Mouse (Mus musculus) induced T-regulatory cell, adult 2 months (primary cell): ENCODE data around the gene Stip1.
"Not testable (repeated sequence)": the region's sequence is repeated elsewhere in the genome, so short reads cannot be mapped to it uniquely, and the experiment has no call there.

Source experiments
- DNase-seq: peaks from one replicate; pipeline ENCODE4 v3.0.0-alpha.2; 2012; ENCODE audit warnings: low read depth

The Stip1 gene

GRCm38 (mm10) chr19:7064571-7064970 is 24.8 kb upstream of the Stip1 start:
- DNase-seq = peak; percentile 89

- no peak for DNase-seq
Observed at GRCm38 (mm10) chr19:7062916-7063315, 23.1 kb upstream of the Stip1 start.

DNA sequence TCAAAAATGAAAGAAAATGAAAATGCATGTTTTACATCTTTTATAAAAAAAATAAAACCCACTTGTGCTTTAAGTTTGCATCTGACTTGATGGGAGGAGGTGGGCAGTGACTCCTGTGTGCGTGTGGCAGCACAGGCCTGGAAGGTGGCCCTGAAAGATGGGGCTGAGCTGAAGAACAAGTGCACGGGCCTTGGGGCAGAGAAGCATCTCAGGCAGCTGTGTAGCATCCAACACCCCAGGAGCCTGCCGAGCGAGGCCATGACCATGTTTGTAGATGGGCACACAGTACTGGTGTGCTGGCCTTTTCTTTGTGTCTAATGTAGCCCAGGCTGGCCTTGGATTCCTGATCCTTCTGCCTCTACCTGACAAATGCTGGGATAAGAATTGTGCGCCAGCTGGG is 22.3 kb upstream of the Stip1 start:
- DNase-seq = no peak

DNA sequence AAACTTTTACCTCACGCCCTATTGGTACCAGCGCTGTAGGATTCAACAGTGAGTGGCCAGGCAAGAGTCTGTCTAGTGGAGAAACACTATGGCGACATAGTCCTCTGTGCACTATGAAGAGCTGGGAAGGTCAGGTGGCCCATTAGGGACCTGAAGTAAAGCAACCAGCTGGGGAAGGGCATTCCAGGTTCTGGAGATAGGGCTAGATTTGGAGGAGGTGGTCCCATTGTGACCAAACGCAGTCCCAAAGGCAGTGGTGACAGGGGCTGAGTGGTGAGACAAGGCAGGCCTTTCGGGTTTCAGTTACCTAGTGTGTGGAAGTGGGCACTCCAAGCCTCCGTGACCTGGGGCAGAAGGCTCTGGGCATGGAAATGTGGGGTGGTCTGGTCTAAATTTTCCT is 18.8 kb upstream of the Stip1 start:
- no peak for DNase-seq

DNA sequence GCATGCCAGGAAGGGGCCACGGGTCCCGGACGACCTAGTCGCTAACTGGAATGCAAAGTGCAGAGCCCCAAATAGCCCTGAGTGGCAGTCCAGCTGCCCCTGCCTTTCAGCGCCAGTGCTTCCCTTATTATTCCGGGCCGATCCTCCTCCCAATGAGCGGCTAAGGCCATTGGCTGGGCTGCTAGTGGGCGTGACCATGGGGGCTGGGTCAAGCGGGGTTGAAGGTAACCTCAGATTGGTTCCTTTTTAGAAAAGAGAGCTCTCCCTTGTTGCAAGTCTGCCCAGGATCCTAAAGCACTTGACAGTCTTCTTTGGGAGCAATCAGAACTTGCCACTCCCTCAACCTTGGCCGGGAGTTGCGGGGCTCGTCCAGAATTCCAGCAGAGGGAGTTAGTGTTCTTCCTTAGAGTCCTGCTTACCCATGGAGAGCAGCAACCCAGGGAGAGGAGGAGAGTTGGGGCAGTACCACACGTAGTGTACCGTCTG is 18.0 kb upstream of the Stip1 start:
- DNase-seq = peak; percentile 84

DNA sequence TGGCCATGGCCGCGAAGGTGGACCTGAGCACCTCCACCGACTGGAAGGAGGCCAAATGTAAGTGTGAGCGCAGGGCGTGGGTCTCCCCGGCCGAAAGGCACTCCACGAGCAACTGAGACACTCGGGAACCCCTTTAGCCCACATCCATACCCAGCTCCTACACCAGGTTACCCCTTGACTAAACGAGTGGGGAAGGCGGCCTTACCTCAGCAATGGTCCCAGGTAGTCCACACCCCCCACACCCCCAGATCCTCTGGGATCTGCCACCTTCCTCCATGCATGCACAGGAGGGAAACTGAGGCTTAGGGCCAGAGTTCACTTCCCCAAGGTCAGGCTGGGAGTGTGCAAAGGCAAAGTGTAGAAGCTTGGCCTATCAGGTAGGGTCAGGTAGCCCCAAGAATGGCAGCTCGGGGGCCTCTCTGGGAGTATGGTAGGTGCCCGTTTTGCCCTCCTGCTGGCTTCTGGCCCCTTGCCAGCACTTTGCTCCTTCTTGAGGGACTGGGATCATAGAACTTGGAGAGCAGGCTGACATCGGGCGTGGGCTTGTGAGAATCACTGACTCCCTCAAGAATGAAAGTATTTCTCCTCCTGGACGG is 17.5 kb upstream of the Stip1 start:
- DNase-seq = no peak

GRCm38 (mm10) chr19:7056248-7057087 is 16.7 kb upstream of the Stip1 start, which contains the start of gene Macrod1:
Gene Macrod1 (plus strand): TSS chr19:7056810.
- peak; percentile 86 for DNase-seq

DNA sequence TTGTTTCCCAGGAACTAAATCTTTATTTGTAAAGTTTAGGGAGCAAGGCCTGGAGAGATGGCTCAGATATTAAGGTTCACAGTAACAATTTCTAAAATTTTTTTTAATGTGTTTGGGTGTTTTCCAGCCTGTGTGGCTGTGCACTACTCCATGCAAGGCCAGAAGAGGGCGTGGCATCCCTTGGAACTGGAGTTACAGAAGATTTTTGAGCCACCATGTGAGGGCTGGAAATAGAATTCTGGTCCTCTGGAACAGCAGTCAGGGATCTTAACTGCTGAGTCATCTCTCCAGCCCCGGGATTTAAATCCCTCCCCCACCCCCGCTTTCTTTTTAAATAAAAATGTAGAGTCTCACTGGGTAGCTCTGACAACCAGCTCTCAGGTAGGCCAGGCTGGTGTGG is 15.4 kb upstream of the Stip1 start:
- DNase-seq = peak; percentile 21

GRCm38 (mm10) chr19:7054772-7055171 is 15.0 kb upstream of the Stip1 start:
- DNase-seq = no peak

DNA sequence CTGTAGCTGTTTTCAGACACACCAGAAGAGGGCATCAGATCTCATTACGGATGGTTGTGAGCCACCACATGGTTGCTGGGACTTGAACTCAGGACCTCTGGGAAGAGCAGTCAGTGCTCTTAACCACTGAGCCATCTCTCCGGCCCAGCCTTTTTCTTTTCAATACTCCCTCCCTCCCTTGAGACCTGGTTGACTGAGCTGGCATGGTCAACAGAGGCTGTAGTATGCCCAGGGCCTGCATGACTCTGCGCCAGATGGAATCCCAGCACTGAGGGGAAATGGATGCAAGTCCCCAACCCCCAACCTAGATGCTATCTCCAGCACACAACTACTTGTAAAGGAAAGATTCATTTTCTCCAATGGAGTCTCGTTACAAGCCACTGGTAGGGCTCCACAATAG is 13.6 kb upstream of the Stip1 start:
- not testable (repeated sequence) for DNase-seq

DNA sequence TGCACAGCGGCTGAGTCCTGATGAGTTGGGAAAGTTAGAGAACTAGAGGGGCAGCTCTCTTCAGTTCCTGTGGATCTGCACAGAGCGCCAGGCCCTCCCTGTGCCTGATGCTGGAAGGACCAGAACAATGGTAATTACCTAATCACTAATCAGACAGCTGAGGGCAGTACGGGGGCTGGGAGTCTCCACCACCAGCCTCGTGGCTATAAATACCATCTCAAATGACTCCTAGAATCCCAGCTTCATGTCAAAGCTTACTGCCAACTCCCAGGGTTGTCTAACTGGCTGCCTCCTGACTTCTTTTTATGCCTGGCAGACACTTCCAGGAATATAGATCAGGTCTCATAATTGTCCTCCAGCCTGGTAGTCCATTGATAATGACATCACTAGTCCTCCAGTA is 4.9 kb upstream of the Stip1 start:
- no peak for DNase-seq

- no peak for DNase-seq
Observed at GRCm38 (mm10) chr19:7044279-7044678, 4.5 kb upstream of the Stip1 start.

- DNase-seq = no peak
Observed at GRCm38 (mm10) chr19:7041171-7041570, 1.4 kb upstream of the Stip1 start.

GRCm38 (mm10) chr19:7040637-7041130 is 917 bp upstream of the Stip1 start:
- DNase-seq = peak; percentile 67

GRCm38 (mm10) chr19:7039088-7039720 is 563 bp downstream of the Stip1 start:
- DNase-seq = peak; percentile 84

DNA sequence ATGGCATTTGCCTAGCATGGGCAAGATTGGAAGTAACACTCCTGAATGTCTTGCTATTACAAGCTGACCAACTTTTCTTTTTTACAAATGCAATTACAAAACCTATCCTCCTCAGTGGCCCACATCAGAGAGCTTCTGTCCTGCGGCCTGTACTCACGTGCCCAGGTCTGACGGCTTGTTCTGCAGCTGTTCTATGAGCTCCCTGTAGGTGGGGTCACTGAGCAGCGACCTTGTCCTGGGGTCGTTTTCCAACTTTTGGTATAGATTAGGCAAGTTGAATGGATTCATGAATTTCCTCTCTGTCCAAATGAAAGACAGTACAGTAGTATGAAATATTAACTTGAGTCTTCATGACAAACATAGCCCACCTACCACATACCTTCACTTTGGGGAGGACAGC is 5.8 kb downstream of the Stip1 start:
- no peak for DNase-seq

- no peak for DNase-seq
Observed at GRCm38 (mm10) chr19:7029531-7029930, 10.2 kb downstream of the Stip1 start.

GRCm38 (mm10) chr19:7020224-7020641 is 19.5 kb downstream of the Stip1 start:
- DNase-seq = peak; percentile 90

GRCm38 (mm10) chr19:7019191-7019590 is 20.6 kb downstream of the Stip1 start, which contains the start of gene Fermt3:
Gene Fermt3 (minus strand): TSS chr19:7019469.
- peak; percentile 94 for DNase-seq

- no peak for DNase-seq
Observed at GRCm38 (mm10) chr19:7018546-7018945, 21.2 kb downstream of the Stip1 start.

DNA sequence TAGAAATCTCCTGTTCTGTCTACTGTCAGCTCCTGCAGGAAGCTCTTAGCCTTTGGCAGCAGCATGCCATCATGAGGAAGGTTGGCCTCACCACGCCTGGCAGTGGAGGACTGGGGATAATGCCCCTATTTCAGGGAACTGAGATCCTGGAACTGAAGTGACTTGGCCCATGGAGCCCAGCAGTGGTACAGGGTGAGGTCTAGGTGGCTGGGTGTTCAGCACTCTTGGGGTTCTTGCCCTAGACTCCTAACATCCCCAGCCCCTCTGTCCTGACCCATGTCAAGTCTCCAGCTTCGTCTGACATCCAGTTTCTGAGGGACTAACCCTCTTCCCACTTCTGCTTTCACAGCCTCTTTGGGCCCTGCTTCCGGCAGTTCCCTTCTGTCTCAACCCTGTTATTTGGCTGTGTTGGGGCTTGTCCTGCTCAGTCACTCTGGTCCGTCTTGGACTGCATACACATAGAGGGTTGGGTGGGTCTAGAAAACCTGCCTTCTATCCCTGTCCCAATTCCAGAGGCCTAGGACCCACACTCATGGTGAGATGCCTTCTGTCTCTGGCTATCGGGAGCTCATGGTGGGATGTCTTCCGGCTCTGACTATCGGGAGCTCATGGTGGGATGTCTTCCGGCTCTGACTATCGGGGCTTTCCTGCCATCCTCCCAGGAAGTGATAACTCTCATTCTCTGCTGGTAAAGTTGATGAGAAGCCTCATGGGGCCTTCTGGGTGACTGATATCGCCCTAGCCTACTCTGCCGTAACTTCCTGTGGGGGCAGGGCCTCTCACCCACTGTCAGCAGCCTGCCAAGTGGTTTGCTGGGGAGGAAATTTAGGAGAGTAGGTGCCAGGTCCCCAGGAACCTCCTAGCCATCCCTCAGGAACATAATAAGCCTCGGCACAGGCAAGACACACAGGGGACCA is 22.0 kb downstream of the Stip1 start:
- peak; percentile 91 for DNase-seq
